Mouse (Mus musculus): ENCODE data around the gene Ppig.

DNA sequence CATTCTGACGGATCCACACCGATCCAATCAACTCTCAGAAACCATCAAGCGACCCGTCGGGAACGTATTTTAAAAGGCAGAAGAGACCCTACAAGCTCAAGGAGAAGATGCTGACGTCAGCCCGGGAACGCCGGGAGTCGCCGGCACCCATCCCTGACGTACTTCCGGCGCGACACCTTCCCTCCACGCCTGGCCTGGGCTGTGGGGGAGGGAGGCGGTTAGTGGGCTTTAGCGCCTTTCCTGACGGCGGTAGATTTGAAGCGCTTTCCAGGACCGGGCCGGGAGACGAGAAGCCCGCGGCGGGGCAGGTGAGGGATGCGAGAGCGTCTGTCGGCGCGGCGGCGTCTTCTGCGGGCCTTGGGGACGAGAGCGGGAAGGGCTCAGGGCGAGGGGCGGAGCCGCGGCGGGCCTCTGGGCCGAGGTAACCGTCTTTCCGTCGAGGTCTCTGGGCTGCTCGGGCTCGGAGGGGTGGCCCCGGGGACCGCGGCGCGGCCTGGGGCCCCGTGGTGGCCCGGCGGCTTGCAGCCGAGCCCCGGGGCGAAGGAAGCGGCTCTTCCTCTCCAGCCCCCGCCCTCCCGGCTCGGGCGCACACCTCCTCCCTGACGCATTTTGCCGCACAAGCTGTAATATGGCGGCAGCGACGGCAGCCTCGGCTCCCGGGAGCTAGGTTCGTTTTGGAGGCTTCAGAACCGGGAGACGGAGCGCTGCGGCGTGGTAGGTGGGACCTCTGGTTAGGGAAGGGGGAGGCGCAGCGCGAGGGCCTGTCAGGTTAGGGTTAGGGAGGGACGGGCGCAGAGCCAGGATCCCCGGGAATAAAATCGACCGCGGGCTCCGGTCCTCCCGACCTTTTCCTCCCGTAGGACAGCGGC, 539 bp downstream of the Ppig start:
- TF ChIP-seq POLR2A (IDR thresholded peaks at IDR 0.05; ENCODE audit: low read depth, low read length) (no peak), CTCF (IDR thresholded peaks at IDR 0.05; ENCODE audit: extremely low read depth, insufficient read depth, insufficient read length, insufficient replicate concordance) (no peak)
